Mouse (Mus musculus) midbrain, embryonic 10.5 days (tissue): ENCODE measurements at regions not wholly inside any gene's neighbourhood (a gene's known extent, or its start where the extent isn't known, plus 50 kb on each side); places are given as distances from the start of the nearest gene placed in this dataset.

ENCODE experiments used
- DNase-seq: peaks from one replicate; pipeline ENCODE4 v3.0.0-alpha.2; 2017; ENCODE audit warnings: low spot score
- H3K27ac ChIP-seq: fragments of 300-500 bp; sonication (generic); replicated peaks from 2 replicates; pipeline ENCODE4 v1.5.1; 2016; ENCODE audit warnings: mild to moderate bottlenecking
- H3K27me3 ChIP-seq: fragments of 300-500 bp; sonication (generic); 2 replicates; pipeline ENCODE4 v1.6.1; 2016; ENCODE audit warnings: low read depth, mild to moderate bottlenecking; ENCODE audit not compliant: poor library complexity, severe bottlenecking
- H3K36me3 ChIP-seq: fragments of 300-500 bp; sonication (generic); 2 replicates; pipeline ENCODE4 v1.6.1; 2016; ENCODE audit warnings: mild to moderate bottlenecking, moderate library complexity
- H3K4me1 ChIP-seq: fragments of 300-500 bp; sonication (generic); 2 replicates; pipeline ENCODE4 v1.6.1; 2016
- H3K4me3 ChIP-seq: fragments of 300-500 bp; sonication (generic); 2 replicates; pipeline ENCODE4 v1.5.1; 2016; ENCODE audit warnings: mild to moderate bottlenecking, moderate library complexity
- H3K9me3 ChIP-seq: fragments of 300-500 bp; sonication (generic); replicated peaks from 2 replicates; pipeline ENCODE4 v1.6.1; 2016; ENCODE audit warnings: mild to moderate bottlenecking
- WGBS: fragments of 180-500 bp; shearing (Covaris S2); methylation state at CpG from one replicate; pipeline ENCODE4 v1.1.7; 2016; 5-methylcytosine and 5-hydroxymethylcytosine counted together

DNA sequence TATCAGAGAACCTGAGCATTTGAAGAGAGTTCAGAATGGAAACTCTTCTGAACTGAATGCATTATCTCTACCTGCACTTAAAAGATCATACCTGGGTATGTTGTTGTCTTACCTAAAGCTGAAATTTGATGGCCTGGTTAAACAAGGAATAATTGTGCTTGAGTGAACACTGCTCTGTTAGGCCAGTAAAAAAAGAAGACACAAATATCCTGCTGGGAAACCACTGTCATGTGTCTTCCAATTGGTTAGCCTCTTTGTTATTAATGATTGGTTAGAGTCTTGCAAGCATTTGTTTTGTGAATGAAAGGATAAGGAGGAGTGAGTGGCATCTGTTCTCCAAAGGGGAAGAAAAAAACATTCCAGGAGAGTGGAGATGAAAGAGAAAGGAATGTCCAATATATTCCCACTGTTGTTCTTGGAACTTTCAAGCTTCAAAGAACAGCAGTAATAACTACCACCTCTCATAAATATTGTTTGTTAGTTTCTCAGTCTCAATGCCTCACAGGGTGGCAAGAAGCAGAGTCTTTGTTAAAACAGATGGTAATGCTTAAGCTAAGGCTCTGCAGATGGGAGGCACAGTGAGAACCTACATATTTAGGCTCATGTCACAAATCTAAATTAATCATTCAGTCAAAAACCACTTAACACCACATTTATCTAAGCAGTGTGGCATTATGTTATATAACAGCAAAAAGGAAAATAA lies 165.5 kb downstream of the Dsel start:
- Histone ChIP-seq H3K27ac (0 out of 2 replicates have a peak overlapping the region, but pooled peaks have one; percentile 13), H3K4me1 (peaks cover 15% of the 10 kb centered on the region), H3K27me3 (no peaks in the 10 kb centered on the region), H3K4me3 (no peak overlapping the region), H3K36me3 (no peaks in the 10 kb centered on the region), H3K9me3 (0 out of 2 replicates have a peak, but pooled peaks cover 2% of the 10 kb centered on the region)
- DNase-seq = no peak

DNA sequence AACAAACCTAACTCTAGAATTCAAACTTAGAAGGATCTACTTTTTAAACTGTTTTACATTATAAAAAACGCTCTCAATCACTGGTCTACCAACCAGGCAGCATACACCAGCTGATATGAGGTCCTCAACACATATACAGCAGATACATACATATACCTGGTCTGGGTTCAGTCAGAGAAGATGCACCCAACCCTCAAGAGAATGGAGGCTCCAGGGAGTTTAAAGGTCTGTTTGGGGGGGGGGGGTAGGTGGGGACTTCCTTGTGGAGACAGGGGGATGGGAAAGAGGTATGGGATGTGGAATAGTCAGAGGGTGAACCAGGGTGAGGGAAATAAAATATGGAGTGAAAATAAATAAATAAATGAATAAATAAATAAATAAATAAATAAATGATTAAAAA lies 203.8 kb downstream of the Dsel start:
- Histone ChIP-seq H3K36me3 (no peaks in the 10 kb centered on the region), H3K4me1 (no peaks in the 10 kb centered on the region), H3K27ac (no peak overlapping the region), H3K27me3 (no peaks in the 10 kb centered on the region), H3K4me3 (no peak overlapping the region), H3K9me3 (no peaks in the 10 kb centered on the region)
- WGBS = 82% methylated on average over 1 of the region's 1 CpGs
- no peak for DNase-seq

DNA sequence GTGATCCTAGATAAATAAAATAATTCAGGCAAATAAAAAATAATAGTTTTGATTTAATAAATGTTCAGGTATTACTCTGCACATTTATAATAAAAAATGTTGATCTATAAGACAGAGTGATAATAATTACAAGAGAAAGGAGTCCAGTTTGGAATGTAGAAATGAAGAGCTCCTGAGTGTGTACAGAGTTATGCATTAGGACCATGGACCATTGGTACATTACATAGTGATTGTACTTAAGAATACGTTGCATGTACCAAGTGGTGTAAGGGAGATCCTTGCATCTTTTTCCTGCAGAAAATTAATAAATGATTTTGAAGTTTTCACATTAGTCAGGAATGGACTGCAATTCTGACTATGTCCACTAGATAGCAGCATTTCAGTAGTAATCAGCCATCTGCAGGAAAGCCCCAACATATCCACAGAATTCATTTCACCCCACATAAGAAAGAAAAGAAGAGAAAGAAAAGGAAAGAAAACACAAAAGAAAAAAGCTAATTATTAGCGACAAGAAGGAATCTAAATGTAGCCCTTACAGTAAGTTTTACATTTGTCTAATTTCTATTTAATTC lies 204.5 kb downstream of the Dsel start:
- 6% methylated on average over 2 of the region's 2 CpGs for WGBS
- Histone ChIP-seq H3K36me3 (no peaks in the 10 kb centered on the region), H3K4me3 (no peak overlapping the region), H3K27ac (no peak overlapping the region), H3K4me1 (no peaks in the 10 kb centered on the region), H3K27me3 (no peaks in the 10 kb centered on the region), H3K9me3 (no peaks in the 10 kb centered on the region)
- DNase-seq = no peak

DNA sequence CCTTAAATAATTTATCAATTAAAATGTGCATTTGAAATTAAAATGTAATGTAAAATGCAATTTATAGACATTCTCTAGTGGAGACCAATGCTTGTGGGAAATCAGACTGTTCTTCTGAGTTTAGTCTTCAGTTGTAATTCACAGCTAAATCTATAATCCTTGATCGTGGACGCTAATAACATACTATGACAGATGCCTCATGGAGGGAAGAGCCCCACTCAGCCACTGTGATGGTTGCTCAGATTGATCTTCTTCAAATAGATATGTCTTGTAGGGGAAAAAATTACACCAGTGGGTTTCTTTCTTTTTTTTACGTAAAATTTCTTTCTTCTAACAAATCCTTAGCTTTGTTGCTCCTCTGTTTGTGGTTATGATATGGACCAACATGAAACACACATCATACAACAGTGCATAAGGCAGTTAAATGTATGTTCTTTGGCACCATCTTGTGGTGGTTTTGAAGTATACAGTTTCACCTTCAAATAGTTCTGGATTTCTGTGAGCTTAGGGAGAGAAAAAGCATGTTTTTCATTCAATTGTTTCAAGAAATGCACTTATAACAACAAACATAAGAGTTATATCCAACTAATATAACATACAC lies 230.8 kb downstream of the Dsel start:
- no peak overlapping the region for H3K4me3 ChIP-seq
- H3K36me3 ChIP-seq = no peaks in the 10 kb centered on the region
- H3K4me1 ChIP-seq = no peaks in the 10 kb centered on the region
- no peak for DNase-seq
- no peaks in the 10 kb centered on the region for H3K9me3 ChIP-seq
- H3K27ac ChIP-seq = no peak overlapping the region
- 68% methylated on average over 3 of the region's 3 CpGs for WGBS
- no peaks in the 10 kb centered on the region for H3K27me3 ChIP-seq
